Mouse (Mus musculus) midbrain, postnatal 0 days (tissue): ENCODE measurements around the gene Plagl2. TPM values are rescaled to one million over a fixed set of nuclear protein-coding genes. Genes with fewer than 3 reads are reported as not detected.

ENCODE experiments used
- ATAC-seq: fragments of 200-750 bp; cut with Nextera tagmentation; 2 replicates; pipeline ENCODE4 v1.8.0; 2017; ENCODE audit warnings: moderate number of reproducible peaks, mild to moderate bottlenecking, moderate TSS enrichment, moderate library complexity; ENCODE audit not compliant: low FRiP score
- DNase-seq: peaks from one replicate; pipeline ENCODE4 v3.0.0-alpha.2; 2015; ENCODE audit warnings: low spot score
- H3K27ac ChIP-seq: fragments of 300-500 bp; sonication (generic); 2 replicates; pipeline ENCODE4 v1.5.1; 2014; ENCODE audit warnings: low read depth, mild to moderate bottlenecking, low read length, mixed read lengths
- H3K27me3 ChIP-seq: fragments of 300-500 bp; sonication (generic); 2 replicates; pipeline ENCODE4 v1.6.1; 2014; ENCODE audit warnings: low read length, control low read depth, mixed read lengths; ENCODE audit not compliant: insufficient read depth
- H3K36me3 ChIP-seq: fragments of 300-500 bp; sonication (generic); 2 replicates; pipeline ENCODE4 v1.6.1; 2014; ENCODE audit warnings: low read length, control low read depth, mixed read lengths; ENCODE audit not compliant: insufficient read depth
- H3K4me1 ChIP-seq: fragments of 300-500 bp; sonication (generic); 2 replicates; pipeline ENCODE4 v1.6.1; 2014; ENCODE audit warnings: mild to moderate bottlenecking, control low read depth, antibody characterized with exemption, low read length, mixed read lengths; ENCODE audit not compliant: insufficient read depth
- H3K4me2 ChIP-seq: fragments of 300-500 bp; sonication (generic); 2 replicates; pipeline ENCODE4 v1.6.1; 2014; ENCODE audit warnings: low read depth, mild to moderate bottlenecking, low read length, mixed read lengths; ENCODE audit not compliant: poor library complexity, severe bottlenecking
- H3K4me3 ChIP-seq: fragments of 300-500 bp; sonication (generic); 2 replicates; pipeline ENCODE4 v1.5.1; 2014; ENCODE audit warnings: low read depth, mild to moderate bottlenecking, low read length, moderate library complexity
- H3K9ac ChIP-seq: fragments of 300-500 bp; sonication (generic); replicated peaks from 2 replicates; pipeline ENCODE4 v1.6.1; 2014; ENCODE audit warnings: mild to moderate bottlenecking, low read length, moderate library complexity, mixed read lengths; ENCODE audit not compliant: poor library complexity, severe bottlenecking
- H3K9me3 ChIP-seq: fragments of 300-500 bp; sonication (generic); 2 replicates; pipeline ENCODE4 v1.6.1; 2016; ENCODE audit warnings: low read length, control low read depth
- CTCF ChIP-seq: IDR thresholded peaks from 2 replicates; pipeline ENCODE4 v1.5.1; 2016; ENCODE audit warnings: antibody characterized with exemption, mild to moderate bottlenecking
- WGBS: fragments of 180-500 bp; shearing (Covaris S2); extraction: QIAGEN DNeasy Blood & Tissue Kit; methylation state at CpG from one replicate; pipeline ENCODE4 v1.1.7; 2014; 5-methylcytosine and 5-hydroxymethylcytosine counted together
- polyA plus RNA-seq: library from polyadenylated mRNA; unstranded; fragments of >200 nt; fragmentation: Nextera tagmentation; extraction: Ambion mirVana; gene quantifications from 2 replicates; pipeline ENCODE4 v1.2.1, GENCODE M21; 2015
- total RNA-seq: library from RNA; depleted of rRNA; stranded (reverse); fragments of >200 nt; gene quantifications from 2 replicates; pipeline ENCODE4 v1.2.3, GENCODE M21; 2014

Plagl2 gene
- total and polyA plus RNA-seq, 2 experiments from 2014 or later: 2.9 to 7.0 TPM

DNA sequence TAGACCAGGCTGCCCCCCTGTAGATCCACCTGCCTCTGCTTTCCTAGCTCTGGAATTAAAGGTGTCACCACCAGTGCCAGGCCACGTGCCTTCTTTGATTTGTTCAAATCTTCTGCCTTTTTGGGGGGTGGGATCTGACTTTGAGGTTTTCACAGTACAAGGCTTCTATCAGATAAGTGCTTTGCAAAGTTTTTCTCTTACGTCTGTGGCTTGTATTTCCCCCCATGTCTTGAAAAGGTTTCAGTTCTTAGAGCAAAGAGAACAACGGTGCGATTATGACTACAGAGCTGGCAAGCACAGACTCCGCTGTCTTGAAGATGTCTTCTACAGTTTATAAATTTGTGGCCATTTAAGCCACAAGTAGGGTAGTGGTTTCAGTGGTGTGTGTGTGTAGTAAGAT, 29.8 kb downstream of the Plagl2 start:
- no peak for TF ChIP-seq CTCF
- DNase-seq (no peak), ATAC-seq (no peak)
- no peak overlapping the region for H3K27ac ChIP-seq
- no peaks in the 10 kb centered on the region for H3K4me1 ChIP-seq
- H3K36me3 ChIP-seq: peaks cover 28% of the 10 kb centered on the region
- H3K27me3 ChIP-seq: no peaks in the 10 kb centered on the region
- H3K9me3 ChIP-seq: no peaks in the 10 kb centered on the region
- WGBS: 97% methylated on average over 5 of the region's 5 CpGs
- no peak overlapping the region for H3K4me2 ChIP-seq
- no peak overlapping the region for H3K4me3 ChIP-seq
- no peak overlapping the region for H3K9ac ChIP-seq

DNA sequence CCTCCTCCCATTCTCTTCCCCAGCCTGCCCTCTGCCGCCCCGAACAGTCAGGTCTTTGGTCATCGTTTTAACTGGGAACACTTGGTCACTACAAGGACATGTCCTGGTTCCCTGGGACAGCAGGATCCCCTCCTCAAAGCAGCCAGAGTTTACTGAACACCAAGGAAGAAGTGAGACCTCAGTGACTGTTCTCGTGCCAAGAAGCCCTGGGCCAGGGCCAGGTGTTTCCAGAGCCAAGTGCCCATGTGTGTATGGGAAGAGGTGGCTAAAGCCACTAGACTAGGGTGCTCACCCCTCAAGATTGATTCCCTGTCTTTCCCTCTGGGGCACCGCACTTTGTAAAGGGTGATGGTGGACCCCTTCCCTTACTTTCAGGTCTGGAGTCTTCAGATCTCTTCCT, 31.9 kb downstream of the Plagl2 start:
- H3K9ac ChIP-seq: no peak overlapping the region
- H3K4me3 ChIP-seq: no peak overlapping the region
- H3K9me3 ChIP-seq: no peaks in the 10 kb centered on the region
- 95% methylated on average over 5 of the region's 5 CpGs for WGBS
- H3K4me1 ChIP-seq: no peaks in the 10 kb centered on the region
- no peak for TF ChIP-seq CTCF
- H3K36me3 ChIP-seq: peaks cover 45% of the 10 kb centered on the region
- DNase-seq: no peak
- H3K4me2 ChIP-seq: no peak overlapping the region
- no peak for ATAC-seq
- H3K27ac ChIP-seq: no peak overlapping the region
- no peaks in the 10 kb centered on the region for H3K27me3 ChIP-seq

DNA sequence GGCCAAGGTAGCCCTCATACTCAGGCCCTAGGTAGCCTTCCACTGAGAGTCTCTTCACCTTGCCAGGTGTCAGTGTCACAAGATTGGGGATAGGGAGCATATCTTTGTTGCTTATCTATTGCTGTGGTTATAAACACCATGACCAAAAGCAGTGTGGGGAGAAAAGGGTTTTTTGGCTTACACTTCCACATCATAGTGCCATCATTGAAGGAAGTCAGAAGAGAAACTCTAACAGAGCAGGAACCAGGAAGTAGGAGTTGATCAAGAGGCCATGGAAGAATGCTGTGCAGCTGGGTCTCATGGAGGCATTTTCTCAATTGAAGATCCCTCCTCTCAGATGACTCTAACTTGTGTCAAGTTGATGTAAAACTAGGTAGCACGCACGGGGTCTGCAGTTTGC, 33.1 kb downstream of the Plagl2 start:
- no peaks in the 10 kb centered on the region for H3K9me3 ChIP-seq
- H3K36me3 ChIP-seq: peaks cover 53% of the 10 kb centered on the region
- no peak overlapping the region for H3K9ac ChIP-seq
- no peaks in the 10 kb centered on the region for H3K27me3 ChIP-seq
- ATAC-seq (no peak), DNase-seq (no peak)
- 95% methylated on average over 2 of the region's 2 CpGs for WGBS
- no peak for TF ChIP-seq CTCF
- no peak overlapping the region for H3K4me2 ChIP-seq
- no peak overlapping the region for H3K27ac ChIP-seq
- no peaks in the 10 kb centered on the region for H3K4me1 ChIP-seq
- H3K4me3 ChIP-seq: no peak overlapping the region

DNA sequence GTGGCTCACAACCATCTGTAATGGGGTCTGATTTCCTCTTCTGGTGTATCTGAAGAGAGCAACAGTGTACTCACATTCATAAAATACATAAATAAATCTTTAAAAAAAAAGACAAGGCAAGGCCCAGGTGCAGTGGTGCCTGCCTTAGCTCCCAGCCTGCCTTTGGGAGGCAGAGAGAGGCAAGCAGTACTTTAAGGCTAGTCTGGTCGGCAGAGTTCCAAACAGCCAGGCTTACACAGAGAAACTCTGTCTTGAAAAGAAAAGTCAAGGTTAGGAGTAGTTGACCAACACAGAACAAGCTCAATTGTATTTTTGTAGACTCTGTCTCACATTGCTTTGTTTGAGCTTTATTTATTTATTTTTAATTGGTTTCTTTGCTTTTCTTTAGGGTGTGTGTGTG, 38.5 kb downstream of the Plagl2 start:
- no peak overlapping the region for H3K4me2 ChIP-seq
- H3K9me3 ChIP-seq: no peaks in the 10 kb centered on the region
- no peak overlapping the region for H3K4me3 ChIP-seq
- ATAC-seq (no peak), DNase-seq (no peak)
- WGBS: 57% methylated on average over 1 of the region's 1 CpGs
- TF ChIP-seq CTCF: no peak
- H3K9ac ChIP-seq: no peak overlapping the region
- H3K27me3 ChIP-seq: no peaks in the 10 kb centered on the region
- H3K36me3 ChIP-seq: peaks cover 57% of the 10 kb centered on the region
- H3K4me1 ChIP-seq: no peaks in the 10 kb centered on the region
- no peak overlapping the region for H3K27ac ChIP-seq

DNA sequence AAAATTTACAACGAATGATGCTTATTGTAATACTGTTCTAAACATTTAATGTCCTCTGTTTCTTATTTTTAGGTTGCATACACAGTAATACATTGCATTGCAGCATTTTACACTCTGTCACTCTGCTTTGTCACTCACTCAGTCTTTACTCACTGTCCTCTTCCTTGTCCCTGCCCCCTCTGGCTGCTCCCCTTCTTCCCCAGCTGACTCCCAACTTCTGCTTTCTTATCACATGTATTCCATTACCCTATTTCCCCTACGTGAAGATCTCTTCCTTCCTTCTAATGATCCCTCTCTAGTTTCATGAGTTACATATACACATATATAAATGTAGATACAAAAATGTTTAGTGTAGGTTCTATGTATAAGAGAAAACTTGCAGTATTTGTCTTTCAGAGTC, 42.1 kb downstream of the Plagl2 start:
- Histone ChIP-seq H3K27me3 (no peaks in the 10 kb centered on the region), H3K9me3 (no peaks in the 10 kb centered on the region), H3K4me1 (no peaks in the 10 kb centered on the region), H3K27ac (no peak overlapping the region), H3K36me3 (peaks cover 51% of the 10 kb centered on the region), H3K9ac (no peak overlapping the region), H3K4me3 (no peak overlapping the region), H3K4me2 (no peak overlapping the region)
- no peak for TF ChIP-seq CTCF
- WGBS: 99% methylated on average over 2 of the region's 2 CpGs
- ATAC-seq (no peak), DNase-seq (no peak)

DNA sequence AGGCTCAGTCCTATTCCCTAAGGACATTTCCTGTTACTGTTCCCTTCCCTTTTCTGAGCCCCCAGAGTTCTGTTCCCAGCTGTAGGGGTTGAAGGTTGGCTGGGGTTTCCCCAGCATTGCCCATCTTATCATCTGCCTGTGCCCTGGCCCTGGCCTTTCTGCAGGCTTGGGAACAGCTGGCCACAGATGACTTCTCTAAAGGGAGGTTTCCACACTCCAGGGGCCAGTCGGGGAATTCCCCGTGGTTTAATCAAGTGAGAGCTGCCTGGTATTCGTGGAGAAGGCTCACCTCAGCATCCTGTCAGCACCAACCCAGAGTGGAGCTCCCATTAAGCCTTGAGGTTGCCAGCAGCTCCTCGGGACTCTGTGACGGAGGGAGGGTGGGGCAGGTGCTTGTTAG, 42.7 kb downstream of the Plagl2 start:
- H3K36me3 ChIP-seq: peaks cover 47% of the 10 kb centered on the region
- 84% methylated on average over 5 of the region's 5 CpGs for WGBS
- no peak for TF ChIP-seq CTCF

More for the DNA sequence above, 42.7 kb downstream of the Plagl2 start:
- DNase-seq (no peak), ATAC-seq (no peak)
- Histone ChIP-seq H3K4me1 (no peaks in the 10 kb centered on the region), H3K9ac (no peak overlapping the region), H3K4me3 (no peak overlapping the region), H3K4me2 (no peak overlapping the region), H3K9me3 (no peaks in the 10 kb centered on the region), H3K27ac (no peak overlapping the region), H3K27me3 (no peaks in the 10 kb centered on the region)
